ENCODE assay signal across 10 mouse cellular contexts in genomic region chr2:36216953-36217573, GRCm38 (mm10). TPM values are rescaled to one million over a fixed set of nuclear protein-coding genes. Genes with fewer than 3 reads are reported as not detected.
DNase-seq lines count a peak whose midpoint lies in the region; ATAC-seq and TF ChIP-seq lines count a peak whose summit lies in the region.
"Had no signal": no experiment of that assay in that cellular context is flagged by ENCODE, and none has a peak within 500 bp of the region (broad histone marks: within the 10 kb centered on the region; RNA-seq: fewer than 3 reads in every experiment).

No protein-coding gene starts in this region.

- H3K27me3 ChIP-seq in E14TG2a.4 (ENCODE audit: insufficient read depth, low read length) = peaks cover 52% of the 10 kb centered on the region
- H3K27me3 ChIP-seq in lung, embryonic 16.5 days (ENCODE audit: control insufficient read depth, insufficient read depth, low read depth, low read length) = no peaks in the 10 kb centered on the region; the same call in 1 of the 2 replicates
- peaks cover 11% of the 10 kb centered on the region for H3K27me3 ChIP-seq in neural tube, embryonic 15.5 days (replicated peaks)

- H3K9ac ChIP-seq in lung, embryonic 16.5 days (ENCODE audit: low read length) = peak overlapping the region; percentile 50
- no peak overlapping the region for H3K9ac ChIP-seq in neural tube, embryonic 15.5 days (replicated peaks)

- ATAC-seq in lung, embryonic 16.5 days (ENCODE audit: low read depth) = peak; percentile 83
- no peak for ATAC-seq in neural tube, embryonic 15.5 days (ENCODE audit: low FRiP score)

- WGBS in lung, embryonic 16.5 days = 27% methylated on average over 4 of the region's 4 CpGs
- WGBS in neural tube, embryonic 15.5 days = 61% methylated on average over 4 of the region's 4 CpGs

- 0 out of 2 replicates have a peak overlapping the region, but pooled peaks have one; percentile 10 for H3K4me3 ChIP-seq in E14TG2a.4 (replicated peaks; ENCODE audit: low read length)
- H3K4me3 ChIP-seq in lung, embryonic 16.5 days (ENCODE audit: low read length) = no peak overlapping the region
- no peak overlapping the region for H3K4me3 ChIP-seq in neural tube, embryonic 15.5 days (replicated peaks)

- H3K27ac ChIP-seq in lung, embryonic 16.5 days (ENCODE audit: low read length) = peak overlapping the region; percentile 95
- no peak overlapping the region for H3K27ac ChIP-seq in neural tube, embryonic 15.5 days (replicated peaks)

- H3K4me2 ChIP-seq in lung, embryonic 16.5 days (ENCODE audit: low read depth, low read length) = peak overlapping the region; percentile 39
- no peak overlapping the region for H3K4me2 ChIP-seq in neural tube, embryonic 15.5 days

- DNase-seq in heart, adult 11 months = peak; percentile 97
- DNase-seq in heart, postnatal 36 days = no peak
- peak; percentile 40 for DNase-seq in kidney, adult 9 months
- no peak for DNase-seq in right cerebral cortex, adult 2 months (ENCODE audit: low spot score in 2 of 2)
- no peak for DNase-seq in right cerebral cortex, postnatal 10 days (ENCODE audit: low spot score in 2 of 2)
- DNase-seq: adrenal gland, adult 8-10 months; gastrocnemius, postnatal 36 days had no signal

- TF ChIP-seq CTCF in E14TG2a.4 (conservative IDR thresholded peaks at IDR 0.05; ENCODE audit: low read length) = no peak

- intact Hi-C loops in heart, postnatal 36 days (cut with DNase I) = loop anchor here (10.0 kb wide), 1 partner anchor 112 kb away; the partner anchor contains the start of gene Lhx6

- no peaks in the 10 kb centered on the region for H3K36me3 ChIP-seq in E14TG2a.4 (ENCODE audit: insufficient read depth, low read length)
- no peaks in the 10 kb centered on the region for H3K36me3 ChIP-seq in lung, embryonic 16.5 days (ENCODE audit: control insufficient read depth, insufficient read depth, low read length)
- H3K36me3 ChIP-seq in neural tube, embryonic 15.5 days = no peaks in the 10 kb centered on the region

- H3K9me3 ChIP-seq in E14TG2a.4 (ENCODE audit: low read length) = peaks cover 18% of the 10 kb centered on the region
- H3K9me3 ChIP-seq in lung, embryonic 16.5 days (ENCODE audit: control insufficient read depth, low read length) = no peaks in the 10 kb centered on the region
- no peaks in the 10 kb centered on the region for H3K9me3 ChIP-seq in neural tube, embryonic 15.5 days (replicated peaks)

- H3K4me1 ChIP-seq in E14TG2a.4 (replicated peaks; ENCODE audit: low read depth, low read length) = peaks cover 59% of the 10 kb centered on the region
- H3K4me1 ChIP-seq in lung, embryonic 16.5 days (replicated peaks; ENCODE audit: control insufficient read depth, insufficient read depth, low read length) = peaks cover 42% of the 10 kb centered on the region
- H3K4me1 ChIP-seq in neural tube, embryonic 15.5 days = 0 out of 2 replicates have a peak, but pooled peaks cover 9% of the 10 kb centered on the region

RNA-seq across cellular contexts. Expression of gene Ptgs1, which starts 13.2 kb away (rescaled TPM):
- 10 to 100 TPM; 18.9 to 20.8 TPM for total RNA-seq in heart, postnatal 36 days (2021)
- 76.1 and 83.5 TPM in 2 replicates for polyA plus RNA-seq in lung, embryonic 16.5 days (2015; fragmentation: Nextera tagmentation; extraction: Ambion mirVana)
- polyA plus RNA-seq in neural tube, embryonic 15.5 days (2015; fragmentation: Nextera tagmentation; extraction: Ambion mirVana) = 7.4 and 8.1 TPM in 2 replicates

Comparison
In these comparisons a context has a peak if more than half of its experiments do, and no peak if none do; other contexts are left out.
1. DNase-seq: peak in heart, adult 11 months (single experiment) and kidney, adult 9 months (single experiment); none in heart, postnatal 36 days (0 of 2), right cerebral cortex, adult 2 months (0 of 2) and right cerebral cortex, postnatal 10 days (0 of 2).